Mouse (Mus musculus) kidney, postnatal 0 days (tissue): ENCODE data around the gene Wbp2. TPM values are rescaled to one million over a fixed set of nuclear protein-coding genes. Genes with fewer than 3 reads are reported as not detected.

Experiments used
- ATAC-seq: fragments of 200-750 bp; cut with Nextera tagmentation; replicated peaks from 2 replicates; pipeline ENCODE4 v1.8.0; 2017; ENCODE audit warnings: low read depth, moderate number of reproducible peaks, moderate TSS enrichment, moderate library complexity; ENCODE audit not compliant: low FRiP score
- DNase-seq: peaks from one replicate; pipeline ENCODE4 v3.0.0-alpha.2; 2016; ENCODE audit warnings: low spot score
- H3K27ac ChIP-seq: fragments of 300-500 bp; sonication (generic); 2 replicates; pipeline ENCODE4 v1.5.1; 2014; ENCODE audit warnings: mild to moderate bottlenecking
- H3K27me3 ChIP-seq: fragments of 300-500 bp; sonication (generic); 2 replicates; pipeline ENCODE4 v1.6.1; 2014; ENCODE audit warnings: low read length, mixed read lengths; ENCODE audit not compliant: insufficient read depth
- H3K36me3 ChIP-seq: fragments of 300-500 bp; sonication (generic); 2 replicates; pipeline ENCODE4 v1.6.1; 2014; ENCODE audit warnings: low read length, mixed read lengths; ENCODE audit not compliant: insufficient read depth
- H3K4me1 ChIP-seq: fragments of 300-500 bp; sonication (generic); replicated peaks from 2 replicates; pipeline ENCODE4 v1.6.1; 2014; ENCODE audit warnings: antibody characterized with exemption, low read length, mixed read lengths; ENCODE audit not compliant: insufficient read depth
- H3K4me2 ChIP-seq: fragments of 300-500 bp; sonication (generic); 2 replicates; pipeline ENCODE4 v1.6.1; 2014; ENCODE audit warnings: mild to moderate bottlenecking, low read length, moderate library complexity, mixed read lengths
- H3K4me3 ChIP-seq: fragments of 300-500 bp; sonication (generic); replicated peaks from 2 replicates; pipeline ENCODE4 v1.5.1; 2014; ENCODE audit warnings: low read depth, low read length
- H3K9ac ChIP-seq: fragments of 300-500 bp; sonication (generic); 2 replicates; pipeline ENCODE4 v1.6.1; 2014; ENCODE audit warnings: low read depth, low read length
- H3K9me3 ChIP-seq: fragments of 300-500 bp; sonication (generic); replicated peaks from 2 replicates; pipeline ENCODE4 v1.6.1; 2016; ENCODE audit warnings: low read length, inconsistent platforms, mixed read lengths
- CTCF ChIP-seq: IDR thresholded peaks from 2 replicates; pipeline ENCODE4 v1.5.1; 2016; ENCODE audit warnings: antibody characterized with exemption, low read depth, mild to moderate bottlenecking, moderate library complexity
- WGBS: fragments of 180-500 bp; shearing (Covaris S2); extraction: QIAGEN DNeasy Blood & Tissue Kit; methylation state at CpG from one replicate; pipeline ENCODE4 v1.1.7; 2014; 5-methylcytosine and 5-hydroxymethylcytosine counted together
- polyA plus RNA-seq: library from polyadenylated mRNA; unstranded; fragments of >200 nt; fragmentation: Nextera tagmentation; extraction: Ambion mirVana; gene quantifications from 2 replicates; pipeline ENCODE4 v1.2.1, GENCODE M21; 2015

Gene Wbp2
- polyA plus RNA-seq, 1 experiment from 2014 or later: 125 TPM

- no peak overlapping the region for H3K4me2 ChIP-seq
- peaks cover 35% of the 10 kb centered on the region; the same call in 1 of the 2 replicates for H3K36me3 ChIP-seq
- H3K9ac ChIP-seq: no peak overlapping the region
- WGBS: 100% methylated on average over 1 of the region's 1 CpGs
- no peaks in the 10 kb centered on the region for H3K27me3 ChIP-seq
- no peak overlapping the region for H3K27ac ChIP-seq
- H3K4me3 ChIP-seq: no peak overlapping the region
- no peaks in the 10 kb centered on the region for H3K4me1 ChIP-seq
- DNase-seq (no peak), ATAC-seq (no peak)
- no peak for TF ChIP-seq CTCF
- no peaks in the 10 kb centered on the region for H3K9me3 ChIP-seq
These were observed 43.5 kb downstream of the Wbp2 start for GRCm38 (mm10) chr11:116043286-116043685.

DNA sequence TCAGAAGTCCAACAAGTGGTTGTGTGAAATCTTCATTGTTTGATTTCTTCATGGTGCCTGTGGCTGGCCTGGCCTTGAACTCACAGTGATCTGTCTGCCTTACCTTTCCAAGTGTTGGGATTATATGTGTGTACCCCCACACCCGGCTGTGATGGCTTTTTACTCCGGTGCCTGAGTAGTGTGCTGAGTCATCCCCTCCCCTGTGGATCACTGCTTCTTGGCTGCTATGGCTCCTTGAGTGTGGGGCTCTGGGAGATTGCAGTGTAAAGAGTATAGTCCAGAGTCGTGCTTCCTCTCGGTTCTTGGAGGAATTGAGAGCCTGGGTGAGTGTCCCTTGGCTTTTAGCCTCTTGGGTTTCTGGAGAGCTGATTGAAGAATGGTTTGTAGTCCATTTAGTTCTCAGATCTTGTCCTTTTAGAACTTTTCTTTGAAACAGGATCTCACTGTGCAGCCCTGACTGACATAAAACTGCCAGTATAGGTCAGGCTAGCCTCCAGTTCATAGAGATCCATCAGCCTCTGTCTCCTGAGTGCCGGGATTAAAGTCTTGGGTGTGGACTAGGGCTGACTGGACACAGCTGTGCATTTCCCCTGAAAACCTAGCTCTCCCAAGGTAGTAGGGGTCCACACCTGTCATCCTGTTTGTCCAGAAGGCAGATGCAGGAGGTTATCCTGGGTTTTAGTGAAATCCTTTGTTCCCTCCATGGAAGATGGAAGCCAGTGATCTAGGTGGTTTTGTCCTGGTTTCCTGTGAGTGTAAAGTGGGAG lies 44.2 kb downstream of the Wbp2 start:
- no peak for ATAC-seq
- DNase-seq: no peak
- Histone ChIP-seq H3K27me3 (no peaks in the 10 kb centered on the region), H3K4me3 (no peak overlapping the region), H3K4me2 (no peak overlapping the region), H3K4me1 (no peaks in the 10 kb centered on the region), H3K9ac (no peak overlapping the region), H3K27ac (no peak overlapping the region), H3K36me3 (peaks cover 28% of the 10 kb centered on the region; the same call in 1 of the 2 replicates), H3K9me3 (no peaks in the 10 kb centered on the region)
- TF ChIP-seq CTCF: no peak
- WGBS: 29% methylated on average over 5 of the region's 5 CpGs

DNA sequence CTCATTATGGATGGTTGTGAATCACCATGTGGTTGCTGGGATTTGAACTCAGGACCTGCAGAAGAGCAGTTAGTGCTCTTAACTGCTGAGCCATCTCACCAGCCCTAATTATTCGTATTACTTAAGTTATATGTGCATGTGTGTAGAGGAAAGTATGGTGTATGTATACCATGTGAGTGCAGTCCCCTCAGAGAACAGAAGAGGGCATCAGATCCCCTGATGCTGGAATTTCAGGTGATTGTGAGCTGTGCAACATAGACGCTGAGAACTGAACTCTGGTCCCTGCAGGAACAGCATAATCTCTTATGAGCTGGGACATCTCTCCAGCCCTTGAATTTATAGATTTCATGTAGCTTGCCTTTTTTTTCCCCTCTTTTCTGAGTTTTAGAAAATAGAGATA lies 45.0 kb downstream of the Wbp2 start:
- Histone ChIP-seq H3K4me3 (no peak overlapping the region), H3K27me3 (no peaks in the 10 kb centered on the region), H3K4me2 (no peak overlapping the region), H3K36me3 (peaks cover 23% of the 10 kb centered on the region; the same call in 1 of the 2 replicates), H3K4me1 (no peaks in the 10 kb centered on the region), H3K9me3 (no peaks in the 10 kb centered on the region), H3K27ac (no peak overlapping the region), H3K9ac (no peak overlapping the region)
- DNase-seq (no peak), ATAC-seq (no peak)
- no peak for TF ChIP-seq CTCF
- 93% methylated on average over 2 of the region's 2 CpGs for WGBS

DNA sequence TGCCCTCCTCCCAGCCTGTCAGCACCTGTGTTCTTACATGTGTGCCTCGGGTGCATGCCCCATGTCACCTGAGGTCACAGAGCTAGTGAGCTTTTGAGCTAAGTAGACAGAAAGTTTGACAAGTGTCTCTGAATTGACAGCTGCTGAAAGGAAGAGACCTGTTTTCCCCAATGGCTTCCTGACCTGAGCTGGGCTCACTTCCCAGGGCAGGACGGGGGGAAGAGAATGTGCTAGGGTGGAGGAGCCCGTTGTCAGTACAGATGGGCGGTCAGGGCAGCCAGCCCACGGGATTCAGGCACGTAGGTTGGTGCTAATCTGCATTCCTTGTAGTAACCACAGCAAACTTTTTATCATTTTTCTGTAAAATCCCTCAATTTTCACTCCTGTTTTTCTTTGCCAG lies 46.2 kb downstream of the Wbp2 start:
- Histone ChIP-seq H3K9me3 (no peaks in the 10 kb centered on the region), H3K9ac (no peak overlapping the region), H3K4me1 (no peaks in the 10 kb centered on the region), H3K4me2 (no peak overlapping the region), H3K36me3 (peaks cover 18% of the 10 kb centered on the region; the same call in 1 of the 2 replicates), H3K4me3 (no peak overlapping the region), H3K27me3 (no peaks in the 10 kb centered on the region), H3K27ac (no peak overlapping the region)
- DNase-seq (no peak), ATAC-seq (no peak)
- no peak for TF ChIP-seq CTCF
- 81% methylated on average over 6 of the region's 6 CpGs for WGBS

- Histone ChIP-seq H3K36me3 (peaks cover 16% of the 10 kb centered on the region; the same call in 1 of the 2 replicates), H3K4me3 (no peak overlapping the region), H3K27ac (no peak overlapping the region), H3K9me3 (no peaks in the 10 kb centered on the region), H3K4me2 (no peak overlapping the region), H3K9ac (no peak overlapping the region), H3K4me1 (no peaks in the 10 kb centered on the region), H3K27me3 (no peaks in the 10 kb centered on the region)
- DNase-seq (no peak), ATAC-seq (no peak)
- no peak for TF ChIP-seq CTCF
- WGBS: 84% methylated on average over 9 of the region's 9 CpGs
These were observed 49.0 kb downstream of the Wbp2 start for GRCm38 (mm10) chr11:116037826-116038225.

DNA sequence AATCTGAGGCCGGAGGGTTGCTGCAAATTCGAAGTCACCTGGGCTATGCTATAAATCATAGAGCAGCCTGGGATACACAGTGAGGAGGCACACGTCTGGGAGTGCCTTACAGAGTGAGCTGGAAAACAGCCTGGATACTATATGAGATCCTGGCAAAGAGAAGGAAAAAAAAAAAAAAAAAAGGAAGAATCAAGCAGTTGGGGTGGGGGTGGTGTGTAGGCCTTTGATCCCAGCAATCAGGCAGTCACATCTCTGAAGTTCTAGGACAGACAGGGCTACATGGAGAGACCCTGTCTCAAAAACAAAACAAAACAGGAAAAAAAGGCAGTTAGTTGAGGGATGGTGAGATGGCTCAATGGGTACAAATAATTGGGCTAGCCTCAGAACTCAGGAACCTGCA lies 50.1 kb downstream of the Wbp2 start:
- no peaks in the 10 kb centered on the region for H3K9me3 ChIP-seq
- H3K4me3 ChIP-seq: no peak overlapping the region
- WGBS: 55% methylated on average over 3 of the region's 3 CpGs
- no peak overlapping the region for H3K4me2 ChIP-seq
- peaks cover 2% of the 10 kb centered on the region for H3K4me1 ChIP-seq
- no peak overlapping the region for H3K27ac ChIP-seq
- no peak for TF ChIP-seq CTCF
- no peaks in the 10 kb centered on the region for H3K27me3 ChIP-seq
- no peak for ATAC-seq
- H3K9ac ChIP-seq: no peak overlapping the region
- H3K36me3 ChIP-seq: peaks cover 16% of the 10 kb centered on the region; the same call in 1 of the 2 replicates
- DNase-seq: no peak
